Mouse (Mus musculus) neural tube, embryonic 12.5 days (tissue): ENCODE measurements at regions not wholly inside any gene's neighbourhood (a gene's known extent, or its start where the extent isn't known, plus 50 kb on each side); places are given as distances from the start of the nearest gene placed in this dataset.

Experiments
- ATAC-seq: fragments of 200-750 bp; cut with Nextera tagmentation; 2 replicates; pipeline ENCODE4 v1.8.0; 2017; ENCODE audit warnings: low read depth, mild to moderate bottlenecking, moderate TSS enrichment, moderate library complexity; ENCODE audit not compliant: low FRiP score
- H3K27ac ChIP-seq: fragments of 300-500 bp; sonication (generic); 2 replicates; pipeline ENCODE4 v1.5.1; 2016
- H3K27me3 ChIP-seq: fragments of 300-500 bp; sonication (generic); replicated peaks from 2 replicates; pipeline ENCODE4 v1.6.1; 2016; ENCODE audit warnings: mild to moderate bottlenecking
- H3K36me3 ChIP-seq: fragments of 300-500 bp; sonication (generic); 2 replicates; pipeline ENCODE4 v1.6.1; 2016; ENCODE audit warnings: mild to moderate bottlenecking
- H3K4me1 ChIP-seq: fragments of 300-500 bp; sonication (generic); 2 replicates; pipeline ENCODE4 v1.6.1; 2016
- H3K4me2 ChIP-seq: fragments of 300-500 bp; sonication (generic); replicated peaks from 2 replicates; pipeline ENCODE4 v1.6.1; 2016; ENCODE audit warnings: mild to moderate bottlenecking
- H3K4me3 ChIP-seq: fragments of 300-500 bp; sonication (generic); 2 replicates; pipeline ENCODE4 v1.5.1; 2016
- H3K9ac ChIP-seq: fragments of 300-500 bp; sonication (generic); 2 replicates; pipeline ENCODE4 v1.6.1; 2016; ENCODE audit warnings: mild to moderate bottlenecking
- H3K9me3 ChIP-seq: fragments of 300-500 bp; sonication (generic); 2 replicates; pipeline ENCODE4 v1.6.1; 2016; ENCODE audit warnings: mild to moderate bottlenecking
- WGBS: fragments of 180-500 bp; shearing (Covaris S2); methylation state at CpG from one replicate; pipeline ENCODE4 v1.1.7; 2016; 5-methylcytosine and 5-hydroxymethylcytosine counted together

DNA sequence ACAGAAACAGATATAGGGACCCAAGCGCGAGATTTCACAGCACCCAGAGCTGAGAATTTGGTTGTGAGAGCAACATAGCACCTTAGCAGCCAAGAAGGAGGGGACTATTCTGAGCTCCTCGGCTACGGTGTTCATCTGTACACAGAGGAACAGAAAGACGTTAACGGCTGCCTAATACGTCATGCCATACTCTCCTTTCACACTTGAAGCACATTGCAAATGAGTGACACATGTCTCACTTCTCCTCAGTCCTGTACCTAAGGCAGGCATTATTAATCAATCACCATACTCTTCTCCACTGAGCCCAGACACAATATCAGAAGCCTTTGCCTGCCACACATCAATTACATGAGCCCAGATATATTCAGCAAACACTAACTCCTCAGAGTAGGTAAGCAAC lies 200.5 kb downstream of the Rybp start:
- 82% methylated on average over 7 of the region's 7 CpGs for WGBS
- H3K4me3 ChIP-seq, result no peak overlapping the region
- no peaks in the 10 kb centered on the region for H3K36me3 ChIP-seq
- no peaks in the 10 kb centered on the region for H3K4me1 ChIP-seq
- no peak overlapping the region for H3K9ac ChIP-seq
- 0 out of 2 replicates have a peak, but pooled peaks cover 6% of the 10 kb centered on the region for H3K9me3 ChIP-seq
- H3K27me3 ChIP-seq, result no peaks in the 10 kb centered on the region
- no peak overlapping the region for H3K27ac ChIP-seq
- no peak overlapping the region for H3K4me2 ChIP-seq
- ATAC-seq, result no peak

DNA sequence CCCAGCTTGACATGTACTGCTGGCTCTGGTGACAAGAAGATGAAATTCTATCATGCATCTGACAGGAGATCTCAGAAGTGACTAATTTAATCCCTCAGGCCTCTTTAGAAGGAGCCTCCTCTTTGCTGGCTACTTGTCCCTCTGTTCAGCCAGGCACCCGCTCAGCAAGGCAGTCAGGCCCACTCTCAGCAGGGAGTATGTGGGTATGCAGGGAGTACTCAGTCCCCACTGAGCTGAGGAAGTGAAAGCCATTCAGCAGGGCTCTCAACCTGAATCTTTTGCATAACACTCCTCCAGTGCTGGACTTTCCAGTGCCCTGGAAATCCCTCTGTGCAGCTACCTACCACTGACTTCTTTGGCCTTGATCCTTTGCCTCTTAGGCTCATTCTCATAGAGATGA lies 201.3 kb downstream of the Rybp start:
- Histone ChIP-seq H3K9me3 (0 out of 2 replicates have a peak, but pooled peaks cover 6% of the 10 kb centered on the region), H3K4me2 (no peak overlapping the region), H3K27me3 (no peaks in the 10 kb centered on the region), H3K9ac (no peak overlapping the region), H3K36me3 (no peaks in the 10 kb centered on the region), H3K27ac (no peak overlapping the region), H3K4me1 (no peaks in the 10 kb centered on the region), H3K4me3 (no peak overlapping the region)
- 42% methylated on average over 1 of the region's 1 CpGs for WGBS
- ATAC-seq, result no peak

DNA sequence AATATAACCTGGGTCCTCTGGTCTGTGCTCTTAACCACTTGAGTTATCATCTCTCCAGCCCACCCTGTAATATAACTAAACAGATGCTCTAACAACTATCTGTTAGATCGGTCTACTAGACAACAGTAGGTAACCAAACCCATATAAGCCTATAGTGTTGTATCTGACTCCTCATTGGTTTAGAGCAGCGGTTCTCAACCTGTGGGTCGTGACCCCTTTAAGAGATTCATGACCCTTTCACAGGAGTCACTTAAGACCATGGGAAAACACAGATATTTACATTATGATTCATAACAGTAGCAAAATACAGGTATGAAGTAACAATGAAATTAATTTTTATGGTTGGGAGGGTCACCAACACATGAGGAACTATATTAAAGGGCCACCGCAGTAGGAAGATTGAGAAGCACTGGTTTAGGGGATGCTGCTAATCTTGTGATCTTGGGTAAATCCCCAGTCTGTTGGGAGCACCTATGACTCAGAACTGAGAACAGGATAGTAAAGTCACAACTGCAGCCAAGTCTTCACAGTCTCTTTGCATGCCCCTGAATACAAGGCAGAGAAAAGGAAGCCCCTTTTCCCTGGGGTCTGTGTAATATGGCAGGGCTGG lies 203.3 kb downstream of the Rybp start:
- Histone ChIP-seq H3K4me2 (no peak overlapping the region), H3K9me3 (0 out of 2 replicates have a peak, but pooled peaks cover 6% of the 10 kb centered on the region), H3K27ac (no peak overlapping the region), H3K9ac (no peak overlapping the region), H3K27me3 (no peaks in the 10 kb centered on the region), H3K4me1 (no peaks in the 10 kb centered on the region), H3K36me3 (no peaks in the 10 kb centered on the region), H3K4me3 (no peak overlapping the region)
- 94% methylated on average over 4 of the region's 4 CpGs for WGBS
- ATAC-seq, result no peak

DNA sequence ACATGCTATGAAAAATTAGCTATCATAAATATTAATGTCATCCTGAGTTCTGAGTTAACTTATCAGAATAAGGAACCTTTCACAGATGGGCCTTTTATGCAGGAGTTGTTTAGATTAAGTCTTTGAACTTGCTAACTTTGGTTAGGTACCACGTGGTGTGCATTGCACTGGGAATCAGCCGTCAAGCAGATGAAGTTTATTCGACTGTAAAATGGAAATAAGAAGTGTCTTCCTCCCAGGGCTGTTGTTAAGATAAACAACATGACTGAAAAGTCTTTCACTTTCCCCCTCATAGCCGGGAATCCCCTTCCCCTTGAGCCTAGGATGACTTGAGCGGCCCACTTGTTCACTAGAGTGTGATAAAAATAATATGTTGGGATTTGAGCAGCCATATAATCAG lies 204.2 kb downstream of the Rybp start:
- no peaks in the 10 kb centered on the region for H3K36me3 ChIP-seq
- WGBS, result 84% methylated on average over 5 of the region's 5 CpGs
- no peaks in the 10 kb centered on the region for H3K4me1 ChIP-seq
- H3K9ac ChIP-seq, result no peak overlapping the region
- no peak overlapping the region for H3K27ac ChIP-seq
- H3K27me3 ChIP-seq, result no peaks in the 10 kb centered on the region
- no peak overlapping the region for H3K4me2 ChIP-seq
- 0 out of 2 replicates have a peak, but pooled peaks cover 6% of the 10 kb centered on the region for H3K9me3 ChIP-seq
- no peak overlapping the region for H3K4me3 ChIP-seq
- no peak for ATAC-seq

DNA sequence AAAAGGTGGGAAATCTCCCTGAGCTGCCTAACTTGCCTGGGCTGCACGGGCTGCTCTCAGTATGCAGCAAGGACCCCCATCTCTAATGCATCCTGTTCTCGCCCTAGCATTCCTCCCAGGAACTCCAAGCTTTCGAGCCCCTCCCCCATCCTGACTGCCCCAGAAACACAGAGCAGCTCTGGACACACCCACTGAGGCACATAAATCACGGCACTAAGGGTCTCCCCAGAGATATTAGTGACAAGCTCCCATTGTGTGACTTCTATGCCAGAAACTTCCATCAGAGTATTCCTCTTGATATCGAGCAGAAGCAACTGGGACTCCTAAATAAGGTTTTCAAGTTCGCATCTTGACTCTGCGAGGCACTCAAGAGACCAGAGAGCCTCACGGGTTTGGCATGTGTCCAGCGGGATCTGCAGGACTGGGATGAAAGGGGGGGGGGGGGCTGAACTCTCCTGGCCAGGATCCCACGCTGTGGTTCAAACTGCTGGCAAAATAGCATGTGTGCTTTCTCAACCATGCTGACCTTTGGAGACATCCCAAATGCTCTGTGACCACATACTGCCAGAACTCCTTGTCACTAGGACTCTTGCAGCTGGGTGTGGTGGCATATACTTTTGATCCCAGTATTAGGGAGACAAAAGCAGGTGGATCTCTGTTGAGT lies 212.5 kb downstream of the Rybp start:
- H3K27me3 ChIP-seq, result 0 out of 2 replicates have a peak, but pooled peaks cover 4% of the 10 kb centered on the region
- ATAC-seq, result peak; percentile 80
- no peak overlapping the region for H3K4me3 ChIP-seq
- peaks cover 21% of the 10 kb centered on the region for H3K4me1 ChIP-seq
- H3K9me3 ChIP-seq, result 0 out of 2 replicates have a peak, but pooled peaks cover 3% of the 10 kb centered on the region
- H3K4me2 ChIP-seq, result peak overlapping the region; percentile 32
- no peak overlapping the region for H3K9ac ChIP-seq
- WGBS, result 11% methylated on average over 10 of the region's 10 CpGs
- H3K27ac ChIP-seq, result no peak overlapping the region
- no peaks in the 10 kb centered on the region for H3K36me3 ChIP-seq

DNA sequence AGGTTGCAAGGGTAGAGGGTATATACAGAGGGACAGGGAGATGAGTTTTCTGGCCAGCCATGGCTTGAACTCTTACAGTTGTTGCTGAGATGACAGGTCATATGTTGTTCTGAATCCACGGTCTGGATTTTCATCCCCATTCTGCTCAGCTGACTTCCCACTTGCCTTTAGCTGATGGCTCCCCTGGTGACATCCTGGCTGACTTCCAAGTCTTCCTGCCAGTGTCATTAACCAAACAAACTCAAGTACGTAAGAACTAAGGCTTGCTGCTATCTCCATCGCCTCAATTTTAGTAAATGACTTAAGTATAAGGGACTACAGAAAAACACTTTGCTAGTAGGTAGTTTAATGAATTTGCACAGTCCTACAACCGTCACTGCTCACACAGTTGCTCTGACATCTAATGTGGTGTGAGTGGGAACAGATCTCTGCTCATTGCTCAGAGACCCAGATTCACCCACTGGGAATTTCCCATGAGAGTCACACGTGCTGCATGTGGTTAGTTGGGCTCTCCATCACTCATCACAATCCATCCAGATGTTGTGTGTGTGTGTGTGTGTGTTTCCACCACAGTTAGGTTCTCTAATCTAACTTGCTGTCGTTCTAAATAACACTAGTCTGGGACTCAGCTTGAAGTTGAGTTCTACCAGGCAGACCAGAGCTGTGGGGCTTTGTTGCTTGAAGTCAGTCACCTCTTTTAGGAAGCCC lies 214.9 kb downstream of the Rybp start:
- 61% methylated on average over 6 of the region's 6 CpGs for WGBS

DNA sequence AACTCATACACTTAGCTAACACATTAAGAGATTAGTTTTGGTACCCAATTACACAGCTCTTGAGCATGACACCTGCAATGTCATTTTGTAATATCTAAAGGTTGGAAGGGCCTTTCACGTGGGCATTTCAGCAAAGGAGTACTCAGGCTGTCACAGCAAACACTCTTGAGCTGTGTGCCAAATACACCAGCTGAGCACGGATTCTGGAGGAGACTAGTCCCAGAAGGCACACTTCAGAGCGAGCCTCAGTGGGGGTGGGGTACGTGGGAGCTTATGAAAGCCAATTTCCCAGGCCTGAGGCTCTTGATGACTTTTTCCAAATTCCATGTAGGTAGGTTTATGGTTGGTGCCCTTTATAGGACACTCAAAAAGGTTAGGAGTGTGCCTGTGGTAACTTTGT lies 218.1 kb downstream of the Rybp start:
- Histone ChIP-seq H3K27me3 (0 out of 2 replicates have a peak, but pooled peaks cover 4% of the 10 kb centered on the region), H3K27ac (no peak overlapping the region), H3K36me3 (no peaks in the 10 kb centered on the region), H3K9ac (no peak overlapping the region), H3K4me1 (peaks cover 11% of the 10 kb centered on the region), H3K4me2 (no peak overlapping the region), H3K4me3 (no peak overlapping the region), H3K9me3 (no peaks in the 10 kb centered on the region)
- no peak for ATAC-seq
- 66% methylated on average over 4 of the region's 4 CpGs for WGBS

More for the DNA sequence above, 214.9 kb downstream of the Rybp start:
- no peak overlapping the region for H3K9ac ChIP-seq
- peaks cover 21% of the 10 kb centered on the region for H3K4me1 ChIP-seq
- H3K36me3 ChIP-seq, result no peaks in the 10 kb centered on the region
- ATAC-seq, result no peak
- no peak overlapping the region for H3K4me3 ChIP-seq
- H3K9me3 ChIP-seq, result 0 out of 2 replicates have a peak, but pooled peaks cover 3% of the 10 kb centered on the region
- H3K27ac ChIP-seq, result no peak overlapping the region
- H3K27me3 ChIP-seq, result 0 out of 2 replicates have a peak, but pooled peaks cover 4% of the 10 kb centered on the region
- H3K4me2 ChIP-seq, result no peak overlapping the region

DNA sequence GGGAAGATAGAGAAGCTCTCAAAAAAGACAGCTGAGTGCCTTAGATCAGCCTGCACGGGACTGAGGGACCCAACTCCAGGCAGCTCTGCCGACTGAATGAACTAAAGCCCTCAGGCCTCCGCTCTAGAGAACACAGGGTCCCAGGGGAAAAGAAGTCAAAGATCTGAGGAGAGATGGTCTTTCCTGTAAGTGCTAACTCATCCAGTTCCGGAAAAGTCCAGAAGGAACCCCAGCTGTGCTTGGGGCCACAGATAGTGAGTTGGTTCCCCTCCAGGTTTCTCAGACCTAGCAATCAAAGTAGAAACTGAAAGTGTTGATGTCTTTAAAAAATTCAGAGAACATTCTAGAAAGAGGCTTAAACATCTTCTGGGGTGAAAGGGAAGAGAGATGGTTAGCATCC lies 220.0 kb downstream of the Rybp start:
- 0 out of 2 replicates have a peak, but pooled peaks cover 7% of the 10 kb centered on the region for H3K27me3 ChIP-seq
- WGBS, result 88% methylated on average over 4 of the region's 4 CpGs

DNA sequence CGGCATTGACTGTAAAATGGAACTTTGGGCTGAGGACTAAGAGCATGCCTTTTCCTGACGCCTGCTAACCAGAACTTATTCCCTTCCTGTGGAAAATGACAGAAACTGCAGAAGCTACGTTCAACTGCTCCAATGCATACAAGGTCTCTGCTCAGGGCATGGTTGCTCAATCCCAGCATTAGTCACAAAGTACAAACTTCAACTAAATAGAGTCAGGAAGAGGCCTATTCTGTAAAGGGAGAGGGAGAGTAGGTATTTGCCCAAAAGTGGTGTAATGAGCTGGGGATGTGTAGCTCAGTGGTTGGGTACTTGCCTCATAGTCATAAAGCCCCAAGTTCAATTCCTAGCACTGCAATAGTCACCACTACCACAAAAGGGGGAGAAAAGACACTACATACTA lies 221.7 kb downstream of the Rybp start:
- Histone ChIP-seq H3K9ac (no peak overlapping the region), H3K27me3 (0 out of 2 replicates have a peak, but pooled peaks cover 7% of the 10 kb centered on the region), H3K4me1 (no peaks in the 10 kb centered on the region), H3K9me3 (no peaks in the 10 kb centered on the region), H3K27ac (no peak overlapping the region), H3K36me3 (no peaks in the 10 kb centered on the region), H3K4me3 (no peak overlapping the region), H3K4me2 (no peak overlapping the region)
- ATAC-seq, result no peak
- 86% methylated on average over 3 of the region's 3 CpGs for WGBS

More for the DNA sequence above, 220.0 kb downstream of the Rybp start:
- no peaks in the 10 kb centered on the region for H3K36me3 ChIP-seq
- no peaks in the 10 kb centered on the region for H3K9me3 ChIP-seq
- H3K9ac ChIP-seq, result no peak overlapping the region
- no peak for ATAC-seq
- H3K4me3 ChIP-seq, result no peak overlapping the region
- no peak overlapping the region for H3K27ac ChIP-seq
- H3K4me1 ChIP-seq, result peaks cover 8% of the 10 kb centered on the region
- no peak overlapping the region for H3K4me2 ChIP-seq

DNA sequence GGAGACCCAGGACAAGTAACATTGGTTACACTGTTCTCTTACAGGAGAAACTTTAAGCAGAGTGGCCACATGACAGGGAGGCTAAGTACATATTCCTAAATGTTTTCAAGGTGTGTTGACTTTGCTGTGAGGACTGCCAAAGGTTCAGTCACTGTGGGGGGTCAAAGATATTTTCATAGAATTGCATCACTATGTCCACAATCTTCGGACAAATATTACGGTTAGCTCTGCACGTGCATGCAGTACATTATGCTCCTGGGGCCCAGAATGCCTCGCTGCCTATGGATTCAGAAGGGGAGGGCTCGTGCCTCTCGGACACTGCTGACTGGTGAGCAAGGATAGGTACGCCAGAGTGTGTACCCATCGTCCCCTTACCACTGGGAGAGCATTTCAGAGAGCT lies 224.3 kb downstream of the Rybp start:
- no peak for ATAC-seq
- H3K9me3 ChIP-seq, result no peaks in the 10 kb centered on the region
- H3K27me3 ChIP-seq, result peaks cover 4% of the 10 kb centered on the region; the same call in 1 of the 2 replicates
- no peak overlapping the region for H3K4me2 ChIP-seq
- H3K36me3 ChIP-seq, result no peaks in the 10 kb centered on the region
- H3K27ac ChIP-seq, result no peak overlapping the region
- H3K9ac ChIP-seq, result no peak overlapping the region
- H3K4me1 ChIP-seq, result peaks cover 8% of the 10 kb centered on the region
- H3K4me3 ChIP-seq, result no peak overlapping the region
- WGBS, result 79% methylated on average over 8 of the region's 8 CpGs

DNA sequence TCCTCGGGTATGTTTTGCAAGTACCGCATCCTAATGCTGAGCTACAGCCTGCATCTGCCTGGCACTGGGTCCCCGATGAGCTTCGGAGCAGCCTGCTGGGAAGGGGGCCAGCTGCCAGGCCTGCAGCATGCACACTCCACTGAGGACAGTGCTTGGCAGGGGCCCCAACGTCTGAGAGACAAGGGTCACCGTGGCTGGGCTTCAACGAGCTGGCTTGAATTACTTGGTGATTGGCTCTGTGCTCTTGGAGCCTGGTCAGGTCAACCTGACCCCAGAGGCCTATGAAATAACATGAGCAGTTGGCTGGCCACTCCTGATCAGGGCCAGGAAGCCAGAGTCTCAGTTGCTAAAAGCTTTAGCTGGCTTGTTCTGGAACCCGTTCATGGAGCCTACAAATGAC lies 227.5 kb downstream of the Rybp start:
- ATAC-seq, result no peak
- Histone ChIP-seq H3K4me3 (no peak overlapping the region), H3K4me1 (peaks cover 8% of the 10 kb centered on the region), H3K9me3 (no peaks in the 10 kb centered on the region), H3K9ac (no peak overlapping the region), H3K36me3 (no peaks in the 10 kb centered on the region), H3K27me3 (peaks cover 19% of the 10 kb centered on the region), H3K27ac (no peak overlapping the region), H3K4me2 (no peak overlapping the region)
- WGBS, result 60% methylated on average over 8 of the region's 8 CpGs

DNA sequence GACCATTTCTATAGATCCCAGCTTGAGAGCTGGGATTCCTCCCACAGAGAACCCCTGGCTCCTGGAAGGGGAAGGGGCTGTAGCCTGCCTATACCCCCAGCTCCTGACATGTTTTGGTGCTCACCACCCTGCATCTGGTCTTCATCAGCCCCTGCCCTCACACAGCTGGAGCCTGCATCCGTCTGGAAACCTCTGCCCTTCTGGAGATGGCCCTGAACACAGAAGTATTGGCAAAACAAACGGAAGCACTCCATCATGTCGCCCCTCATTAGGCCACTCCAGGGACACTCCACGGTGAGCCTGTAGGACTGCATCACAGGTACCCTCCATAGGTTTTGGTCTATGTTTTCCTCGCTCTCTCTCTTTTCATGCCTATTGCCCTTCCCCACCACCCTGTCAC lies 231.3 kb downstream of the Rybp start:
- peaks cover 25% of the 10 kb centered on the region for H3K27me3 ChIP-seq
- ATAC-seq, result no peak
- 60% methylated on average over 5 of the region's 5 CpGs for WGBS

More for the DNA sequence above, 231.3 kb downstream of the Rybp start:
- Histone ChIP-seq H3K27ac (no peak overlapping the region), H3K4me1 (peaks cover 9% of the 10 kb centered on the region), H3K36me3 (no peaks in the 10 kb centered on the region), H3K4me3 (no peak overlapping the region), H3K4me2 (no peak overlapping the region), H3K9me3 (no peaks in the 10 kb centered on the region), H3K9ac (no peak overlapping the region)
